Comparison of ENCODE assay signal across 8 mouse cellular contexts in genomic region chr13:95961191-95961791, GRCm38 (mm10).
A peak's percentile ranks its signal among the peaks of the same experiment; 100 is the strongest.
DNase-seq lines count a peak whose midpoint lies in the region; ATAC-seq and TF ChIP-seq lines count a peak whose summit lies in the region.

No protein-coding gene starts in this region.

- TF ChIP-seq POLR2A in cortical plate, adult 2 months (IDR thresholded peaks at IDR 0.05; ENCODE audit: extremely low read depth, insufficient read depth, low read length): 0 out of 2 replicates have a peak, but pooled peaks have one; percentile 19

- peak; percentile 29 for ATAC-seq in intestine, embryonic 15.5 days
- ATAC-seq in limb, embryonic 13.5 days (ENCODE audit: low FRiP score, low read depth): 0 out of 2 replicates have a peak, but pooled peaks have one; percentile 2
- ATAC-seq in monocyte, adult 5-6 weeks (replicated peaks; ENCODE audit: insufficient number of reproducible peaks, low FRiP score, low TSS enrichment, poor library complexity, severe bottlenecking): 0 out of 2 replicates have a peak, but pooled peaks have one; percentile 19

- peak; percentile 26 for DNase-seq in gastrocnemius, adult 2 months
- DNase-seq in gastrocnemius, postnatal 25 days: no peak
- peak; percentile 60 to 76 for DNase-seq in frontal cortex, postnatal 36 days (ENCODE audit: low spot score in 2 of 2)
- DNase-seq in thymus, postnatal 4 days: peak; percentile 51

- no peak for TF ChIP-seq CTCF in gastrocnemius, adult 2 months (IDR thresholded peaks at IDR 0.05)
- no peak for TF ChIP-seq CTCF in cortical plate, adult 2 months (IDR thresholded peaks at IDR 0.05; ENCODE audit: extremely low read depth, insufficient read depth, low read length)

- H3K4me1 ChIP-seq in cortical plate, adult 2 months (ENCODE audit: control insufficient read depth, insufficient read depth, low read length): peaks cover 3% of the 10 kb centered on the region; the same call in 1 of the 2 replicates
- H3K4me1 ChIP-seq in intestine, embryonic 15.5 days (replicated peaks): peaks cover 11% of the 10 kb centered on the region
- peaks cover 37% of the 10 kb centered on the region for H3K4me1 ChIP-seq in limb, embryonic 13.5 days

- intact Hi-C loops in gastrocnemius, adult 2 months (cut with DNase I): no loop called here

- peak overlapping the region; percentile 48 for H3K27ac ChIP-seq in gastrocnemius, adult 2 months
- H3K27ac ChIP-seq in cortical plate, adult 2 months (ENCODE audit: insufficient read depth, low read length): 0 out of 2 replicates have a peak overlapping the region, but pooled peaks have one; percentile 48
- H3K27ac ChIP-seq in intestine, embryonic 15.5 days: peak overlapping the region; percentile 54; the same call in 1 of the 2 replicates
- no peak overlapping the region for H3K27ac ChIP-seq in limb, embryonic 13.5 days

- H3K4me3 ChIP-seq in gastrocnemius, adult 2 months: peak overlapping the region; percentile 68
- peak overlapping the region; percentile 43 for H3K4me3 ChIP-seq in cortical plate, adult 2 months (ENCODE audit: insufficient read depth, low read length)
- peak overlapping the region; percentile 39 for H3K4me3 ChIP-seq in intestine, embryonic 15.5 days (replicated peaks)
- peak overlapping the region; percentile 45 for H3K4me3 ChIP-seq in limb, embryonic 13.5 days

- WGBS in intestine, embryonic 15.5 days: 14% methylated on average over 29 of the region's 29 CpGs
- WGBS in limb, embryonic 13.5 days: 9% methylated on average over 29 of the region's 29 CpGs

- peak overlapping the region; percentile 23 for H3K9ac ChIP-seq in intestine, embryonic 15.5 days
- peak overlapping the region; percentile 64 for H3K9ac ChIP-seq in limb, embryonic 13.5 days

- no peaks in the 10 kb centered on the region for H3K27me3 ChIP-seq in intestine, embryonic 15.5 days (replicated peaks)
- 0 out of 2 replicates have a peak, but pooled peaks cover 6% of the 10 kb centered on the region for H3K27me3 ChIP-seq in limb, embryonic 13.5 days

- peak overlapping the region; percentile 79 for H3K4me2 ChIP-seq in intestine, embryonic 15.5 days (replicated peaks)
- H3K4me2 ChIP-seq in limb, embryonic 13.5 days (replicated peaks): peak overlapping the region; percentile 83

- no peaks in the 10 kb centered on the region for H3K36me3 ChIP-seq in intestine, embryonic 15.5 days
- H3K36me3 ChIP-seq in limb, embryonic 13.5 days: no peaks in the 10 kb centered on the region

- H3K9me3 ChIP-seq in intestine, embryonic 15.5 days: no peaks in the 10 kb centered on the region
- H3K9me3 ChIP-seq in limb, embryonic 13.5 days: no peaks in the 10 kb centered on the region
